Mouse (Mus musculus) ES-E14 (cell line): ENCODE results near the gene Cd247.

Source experiments
- CHD2 ChIP-seq: IDR thresholded peaks from 2 replicates; pipeline ENCODE4 v1.6.1; 2014; ENCODE audit warnings: mild to moderate bottlenecking, low read depth, low read length, inconsistent platforms
- HCFC1 ChIP-seq: IDR thresholded peaks from 2 replicates; pipeline ENCODE4 v1.6.1; 2012; ENCODE audit warnings: low read length, inconsistent platforms, borderline replicate concordance; ENCODE audit not compliant: insufficient read depth
- MAFK ChIP-seq: IDR thresholded peaks from 2 replicates; pipeline ENCODE4 v1.6.1; 2014; ENCODE audit warnings: mild to moderate bottlenecking, low read depth, low read length, inconsistent platforms; ENCODE audit not compliant: insufficient read depth
- ZC3H11A ChIP-seq: IDR thresholded peaks from 2 replicates; pipeline ENCODE4 v1.6.1; 2012; ENCODE audit warnings: low read depth, mild to moderate bottlenecking, inconsistent platforms, low read length, borderline replicate concordance

- TF ChIP-seq HCFC1 (no peak), ZC3H11A (no peak), CHD2 (no peak), MAFK (no peak)
Measured at GRCm38 (mm10) chr1:165909471-165909870, 121.0 kb downstream of the Cd247 start.
